Mouse (Mus musculus) right cerebral cortex, postnatal 14 days (tissue): ENCODE results near the gene Slit1.
A peak's percentile ranks its signal among the peaks of the same experiment; 100 is the strongest.

Experiments used
- DNase-seq: peaks from one replicate; pipeline ENCODE4 v3.0.0; 2022

The Slit1 gene

DNA sequence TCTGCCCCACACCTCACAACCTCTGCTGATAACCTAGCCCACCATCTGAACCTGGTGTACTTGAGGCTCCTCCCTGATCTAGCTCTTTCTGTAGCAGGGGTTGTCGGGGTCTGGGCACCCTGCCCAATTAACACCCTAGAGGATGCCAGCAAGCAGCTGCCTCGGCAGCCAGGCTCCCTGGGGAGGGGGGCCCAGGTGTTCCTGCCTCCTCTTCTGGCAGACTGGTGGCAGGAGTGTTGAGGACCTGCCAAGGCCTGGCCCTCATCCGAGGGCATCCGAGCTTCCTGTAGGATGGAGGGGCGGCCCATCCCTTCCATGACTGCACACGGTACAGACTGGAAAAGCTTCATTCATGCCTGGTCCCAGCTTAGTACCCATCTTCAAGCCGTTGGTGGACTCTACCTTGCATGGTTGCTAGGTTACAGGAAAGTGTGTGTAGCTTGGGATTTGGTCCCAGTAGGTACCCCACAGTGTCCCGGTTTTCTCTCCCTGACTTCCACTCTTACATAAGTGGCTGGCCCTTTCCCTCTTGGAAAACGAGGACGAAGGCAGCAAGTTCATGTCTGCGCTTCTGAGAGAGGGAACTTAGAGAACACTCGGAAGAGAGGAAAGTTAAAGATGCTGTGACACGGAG is 57.9 kb downstream of the Slit1 start:
- no peak for DNase-seq

DNA sequence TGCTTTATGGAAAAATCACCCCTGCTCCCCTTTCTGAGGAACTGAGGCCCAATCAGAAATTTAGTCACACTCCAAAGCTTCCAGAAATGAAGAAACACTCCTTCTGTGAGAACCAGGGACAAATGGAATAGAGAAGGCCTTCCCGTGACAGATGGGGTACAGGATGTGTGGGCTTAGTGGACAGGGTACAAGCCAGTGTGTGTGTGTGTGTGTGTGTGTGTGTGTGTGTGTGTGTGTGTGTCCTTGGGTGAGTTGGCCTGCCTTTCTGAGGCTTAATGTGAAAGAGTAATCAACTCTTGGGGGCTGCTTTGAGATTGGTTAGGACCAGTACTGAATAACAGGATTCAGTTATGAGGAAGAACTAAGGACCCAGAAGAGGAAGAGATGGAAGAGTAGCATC is 58.6 kb downstream of the Slit1 start:
- DNase-seq = no peak

GRCm38 (mm10) chr19:41683951-41684350 is 59.5 kb downstream of the Slit1 start:
- DNase-seq = no peak

- DNase-seq = no peak
Measured at GRCm38 (mm10) chr19:41680267-41680666, 63.2 kb downstream of the Slit1 start.

GRCm38 (mm10) chr19:41679028-41679427 is 64.4 kb downstream of the Slit1 start:
- no peak for DNase-seq

GRCm38 (mm10) chr19:41677575-41677974 is 65.9 kb downstream of the Slit1 start:
- no peak for DNase-seq

- no peak for DNase-seq
Measured at GRCm38 (mm10) chr19:41675583-41675982, 67.9 kb downstream of the Slit1 start.

DNA sequence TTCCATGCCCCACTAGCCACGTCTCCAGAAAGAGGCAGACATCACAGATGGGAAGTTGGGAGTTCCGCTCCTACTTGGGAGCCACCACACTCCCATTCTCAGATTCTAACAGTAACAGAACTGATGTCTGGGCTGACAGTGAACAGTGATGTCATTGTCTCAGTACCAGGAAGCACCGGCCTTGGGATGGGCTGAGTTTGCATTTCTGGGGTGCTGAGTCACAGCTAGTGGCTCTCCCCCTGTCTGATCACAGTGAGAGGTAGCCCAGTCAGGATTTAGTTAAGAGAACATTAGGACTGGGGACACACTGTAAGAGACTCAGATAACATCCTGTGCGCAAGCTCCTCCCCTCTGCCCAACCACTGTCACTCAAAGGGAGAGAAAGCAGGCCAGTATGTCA is 69.1 kb downstream of the Slit1 start:
- DNase-seq = no peak

DNA sequence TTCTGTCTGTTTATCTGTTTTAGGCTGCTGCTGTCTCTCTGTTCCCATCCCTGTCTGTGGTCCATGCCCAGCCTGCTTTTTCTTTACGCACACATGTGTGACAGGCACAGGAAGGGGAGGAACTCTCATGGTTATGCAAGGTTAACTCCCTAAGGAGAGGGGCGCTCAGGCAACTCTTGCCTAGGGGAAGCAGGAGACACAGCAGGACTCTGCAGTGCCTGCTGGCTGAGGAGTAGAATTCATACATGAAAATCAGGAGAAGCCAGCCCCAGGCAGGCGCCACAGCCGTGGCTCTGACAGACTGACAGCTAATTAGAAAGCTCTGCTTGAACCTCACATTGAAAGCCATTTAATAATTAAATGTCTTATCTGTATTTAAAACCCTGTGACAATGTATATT is 70.6 kb downstream of the Slit1 start:
- DNase-seq = no peak

DNA sequence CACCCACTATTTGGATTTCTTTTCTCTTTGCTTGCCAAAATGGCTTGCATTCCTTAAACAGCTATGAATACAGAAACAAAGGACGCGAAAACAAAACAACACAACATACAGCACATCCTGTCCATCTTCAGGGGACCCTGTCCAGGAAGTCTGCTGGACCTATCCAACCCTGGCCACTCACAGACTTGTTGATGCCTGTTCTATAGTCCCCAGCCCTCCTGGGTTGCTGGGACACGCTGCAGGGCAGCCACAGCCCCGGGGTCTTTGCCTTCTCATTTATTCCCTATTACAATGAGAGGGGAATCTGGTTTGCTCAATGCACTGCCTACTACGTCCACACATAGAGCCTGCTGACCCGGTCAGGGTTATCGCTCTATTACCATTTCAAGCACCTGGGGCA is 72.5 kb downstream of the Slit1 start:
- DNase-seq = no peak

GRCm38 (mm10) chr19:41670473-41670872 is 73.0 kb downstream of the Slit1 start:
- DNase-seq = no peak

- no peak for DNase-seq
Measured at GRCm38 (mm10) chr19:41669747-41670342, 73.6 kb downstream of the Slit1 start.

GRCm38 (mm10) chr19:41667591-41667990 is 75.9 kb downstream of the Slit1 start:
- no peak for DNase-seq

- no peak for DNase-seq
Measured at GRCm38 (mm10) chr19:41665941-41666340, 77.5 kb downstream of the Slit1 start.

DNA sequence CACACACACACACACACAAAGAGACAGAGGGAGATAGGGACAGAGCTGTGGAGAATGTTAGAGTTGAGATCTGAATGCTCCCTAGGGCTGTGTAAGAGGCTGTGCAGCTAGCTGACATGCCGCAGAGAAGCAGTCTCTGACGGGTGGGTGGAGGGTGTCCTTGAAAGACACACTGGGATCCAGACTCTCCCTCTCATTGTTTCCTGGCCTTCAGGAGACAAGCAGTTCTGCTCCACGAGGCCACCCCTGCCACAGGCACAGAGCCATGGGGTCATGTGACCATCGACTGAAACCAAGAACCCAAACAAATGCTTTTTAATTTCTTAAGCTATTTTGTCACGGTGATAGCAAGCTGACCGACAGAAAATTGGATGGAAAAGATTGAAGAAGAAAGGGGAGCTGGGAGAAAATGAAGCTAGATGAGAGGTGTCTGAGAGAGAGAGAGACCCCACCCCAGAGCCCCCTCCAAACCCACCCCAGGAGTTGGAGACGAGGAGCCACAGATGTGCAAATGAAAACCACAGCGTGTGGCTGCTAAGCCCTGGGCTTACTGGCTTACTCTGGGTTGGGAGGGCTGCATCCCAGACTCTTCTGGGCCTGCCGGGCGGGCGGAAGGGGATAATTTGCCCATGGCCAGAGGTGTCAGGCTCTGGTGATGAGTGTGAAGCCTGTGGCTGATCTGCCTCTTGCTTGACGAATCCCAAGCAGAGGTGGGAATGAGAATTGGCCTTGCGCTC is 79.8 kb downstream of the Slit1 start:
- no peak for DNase-seq

DNA sequence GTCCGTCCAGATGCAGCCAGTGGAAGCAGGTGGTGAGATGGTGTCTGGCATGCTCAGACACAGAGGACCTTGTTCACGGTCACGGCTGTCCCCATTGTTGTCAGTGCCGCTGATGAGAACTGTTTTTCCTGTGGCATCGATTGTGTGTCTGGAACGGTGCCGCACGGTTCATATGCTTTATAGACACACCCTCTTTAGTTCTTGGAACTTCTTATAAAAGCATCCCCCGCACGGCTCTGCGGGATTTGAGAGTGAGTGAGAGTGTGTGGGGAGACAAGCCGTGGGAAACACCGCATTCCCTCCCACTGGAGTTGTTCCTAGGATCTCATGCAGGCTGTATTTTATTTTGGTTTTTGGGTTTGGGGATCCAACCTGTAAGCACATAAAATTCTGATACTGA is 82.0 kb downstream of the Slit1 start:
- DNase-seq = peak; percentile 32

DNA sequence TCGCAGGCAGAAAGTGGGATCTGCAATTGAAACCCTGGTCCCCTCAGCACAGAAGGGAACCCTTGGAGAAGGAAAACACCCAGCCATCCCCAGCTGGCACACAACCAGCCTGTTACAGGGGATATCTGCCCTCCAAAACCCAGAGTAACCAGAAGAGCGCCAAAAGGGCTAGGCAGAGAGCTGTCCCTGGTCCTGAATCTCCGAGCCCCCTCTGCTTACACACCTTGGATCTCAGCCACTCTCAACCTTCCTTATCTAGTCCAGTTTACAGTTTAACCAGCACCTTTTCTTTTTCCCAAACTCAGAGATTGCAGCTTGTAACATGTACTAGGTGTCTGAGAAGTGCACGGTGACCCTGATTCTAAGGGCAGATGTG is 82.5 kb downstream of the Slit1 start:
- DNase-seq = no peak

- DNase-seq = no peak
Measured at GRCm38 (mm10) chr19:41660294-41660998, 83.0 kb downstream of the Slit1 start.

DNA sequence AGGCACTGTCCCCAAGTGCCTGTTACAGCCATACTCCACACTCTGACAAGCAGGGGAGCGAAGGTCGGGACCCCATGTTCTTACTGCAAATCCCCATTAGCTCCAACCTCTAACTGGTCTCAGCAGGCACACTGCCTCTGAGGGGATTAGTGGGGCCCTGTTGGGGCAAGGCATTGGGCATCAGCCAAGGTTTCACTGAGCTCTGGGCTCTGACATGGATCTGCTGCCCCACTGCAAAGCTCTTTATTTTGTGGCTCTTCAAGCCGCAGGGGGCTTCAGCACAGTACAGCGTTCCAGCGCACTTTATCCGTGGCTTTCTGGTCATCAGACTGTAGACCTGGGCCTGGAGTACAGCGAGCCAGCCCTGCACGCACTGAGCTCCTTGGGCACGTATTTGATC is 86.0 kb downstream of the Slit1 start:
- no peak for DNase-seq

GRCm38 (mm10) chr19:41656671-41657070 is 86.8 kb downstream of the Slit1 start:
- no peak for DNase-seq

DNA sequence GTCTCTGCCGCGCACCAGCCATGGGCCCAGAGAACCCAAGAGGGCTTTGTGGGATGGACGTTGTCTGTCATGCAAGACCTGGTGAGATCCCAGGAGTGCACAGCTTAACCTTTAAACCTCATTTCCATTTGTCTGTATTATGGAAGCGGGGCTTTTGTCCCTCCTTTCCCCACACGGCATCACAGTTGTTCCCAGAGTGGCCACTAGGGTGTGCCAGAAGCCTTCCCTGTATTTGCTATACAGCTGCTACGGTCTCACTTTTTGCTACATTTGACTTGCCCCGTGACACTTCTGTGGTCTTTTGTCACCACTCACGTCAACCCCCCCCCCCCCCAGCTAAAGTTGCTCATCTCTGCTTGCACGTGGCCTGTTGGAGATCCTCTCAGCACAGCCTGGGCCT is 87.5 kb downstream of the Slit1 start:
- DNase-seq = peak; percentile 84

GRCm38 (mm10) chr19:41655089-41655783 is 88.2 kb downstream of the Slit1 start:
- DNase-seq = no peak

DNA sequence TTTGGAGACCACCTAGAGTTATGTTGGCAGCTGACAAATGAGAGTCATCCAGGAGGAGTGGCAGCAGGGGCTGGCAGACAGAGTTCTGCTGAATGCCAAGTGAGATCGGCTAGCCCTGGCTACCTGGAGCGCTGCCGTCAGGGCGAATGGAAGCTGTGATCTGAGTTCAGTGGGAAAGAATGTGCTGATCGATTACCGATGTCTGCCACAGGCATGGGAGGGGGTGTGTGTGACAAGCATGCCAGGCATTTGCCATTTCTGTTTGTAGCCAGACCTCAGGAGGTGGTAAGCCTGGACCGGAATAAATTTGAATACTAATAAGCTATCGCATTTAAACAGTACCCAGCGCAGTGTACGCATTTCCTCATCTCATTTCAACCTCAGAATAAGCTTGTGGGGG is 91.5 kb downstream of the Slit1 start:
- DNase-seq = no peak
